Mouse (Mus musculus): ENCODE results near the gene Cnnm1. TPM values are rescaled to one million over a fixed set of nuclear protein-coding genes. Genes with fewer than 3 reads are reported as not detected.
A peak's percentile ranks its signal among the peaks of the same experiment; 100 is the strongest.

The Cnnm1 gene
- polyA plus RNA-seq, 1 experiment: 5.8 TPM

- TF ChIP-seq CTCF (IDR thresholded peaks at IDR 0.05; ENCODE audit: borderline replicate concordance, extremely low read depth, insufficient read depth, insufficient read length) (no peak), POLR2A (IDR thresholded peaks at IDR 0.05; ENCODE audit: borderline replicate concordance, extremely low read depth, insufficient read depth, insufficient read length, poor library complexity, severe bottlenecking) (no peak)
- no peak for DNase-seq (ENCODE audit: low read depth)
Measured at GRCm38 (mm10) chr19:43442906-43443305, 2.7 kb downstream of the Cnnm1 start.

- TF ChIP-seq POLR2A (IDR thresholded peaks at IDR 0.05; ENCODE audit: borderline replicate concordance, extremely low read depth, insufficient read depth, insufficient read length, poor library complexity, severe bottlenecking): no peak
- no peak for TF ChIP-seq CTCF (IDR thresholded peaks at IDR 0.05; ENCODE audit: borderline replicate concordance, extremely low read depth, insufficient read depth, insufficient read length)
- peak; percentile 31 for DNase-seq (ENCODE audit: low read depth)
Measured at GRCm38 (mm10) chr19:43444636-43445205, 4.5 kb downstream of the Cnnm1 start.

GRCm38 (mm10) chr19:43451563-43451962 is 11.3 kb downstream of the Cnnm1 start:
- TF ChIP-seq CTCF (IDR thresholded peaks at IDR 0.05; ENCODE audit: borderline replicate concordance, extremely low read depth, insufficient read depth, insufficient read length) (no peak), POLR2A (IDR thresholded peaks at IDR 0.05; ENCODE audit: borderline replicate concordance, extremely low read depth, insufficient read depth, insufficient read length, poor library complexity, severe bottlenecking) (no peak)
- no peak for DNase-seq (ENCODE audit: low read depth)

GRCm38 (mm10) chr19:43452176-43452575 is 11.9 kb downstream of the Cnnm1 start:
- no peak for TF ChIP-seq POLR2A (IDR thresholded peaks at IDR 0.05; ENCODE audit: borderline replicate concordance, extremely low read depth, insufficient read depth, insufficient read length, poor library complexity, severe bottlenecking)
- no peak for TF ChIP-seq CTCF (IDR thresholded peaks at IDR 0.05; ENCODE audit: borderline replicate concordance, extremely low read depth, insufficient read depth, insufficient read length)
- peak; percentile 69 for DNase-seq (ENCODE audit: low read depth)

- TF ChIP-seq CTCF (IDR thresholded peaks at IDR 0.05; ENCODE audit: borderline replicate concordance, extremely low read depth, insufficient read depth, insufficient read length): no peak
- no peak for TF ChIP-seq POLR2A (IDR thresholded peaks at IDR 0.05; ENCODE audit: borderline replicate concordance, extremely low read depth, insufficient read depth, insufficient read length, poor library complexity, severe bottlenecking)
- no peak for DNase-seq (ENCODE audit: low read depth)
Measured at GRCm38 (mm10) chr19:43453025-43453424, 12.8 kb downstream of the Cnnm1 start.

- no peak for DNase-seq (ENCODE audit: low read depth)
- TF ChIP-seq POLR2A (IDR thresholded peaks at IDR 0.05; ENCODE audit: borderline replicate concordance, extremely low read depth, insufficient read depth, insufficient read length, poor library complexity, severe bottlenecking) (no peak), CTCF (IDR thresholded peaks at IDR 0.05; ENCODE audit: borderline replicate concordance, extremely low read depth, insufficient read depth, insufficient read length) (no peak)
Measured at GRCm38 (mm10) chr19:43459948-43460347, 19.7 kb downstream of the Cnnm1 start.

GRCm38 (mm10) chr19:43460481-43460880 is 20.2 kb downstream of the Cnnm1 start:
- no peak for DNase-seq (ENCODE audit: low read depth)
- TF ChIP-seq CTCF (IDR thresholded peaks at IDR 0.05; ENCODE audit: borderline replicate concordance, extremely low read depth, insufficient read depth, insufficient read length): no peak
- TF ChIP-seq POLR2A (IDR thresholded peaks at IDR 0.05; ENCODE audit: borderline replicate concordance, extremely low read depth, insufficient read depth, insufficient read length, poor library complexity, severe bottlenecking): no peak

- TF ChIP-seq POLR2A (IDR thresholded peaks at IDR 0.05; ENCODE audit: borderline replicate concordance, extremely low read depth, insufficient read depth, insufficient read length, poor library complexity, severe bottlenecking): no peak
- no peak for TF ChIP-seq CTCF (IDR thresholded peaks at IDR 0.05; ENCODE audit: borderline replicate concordance, extremely low read depth, insufficient read depth, insufficient read length)
- no peak for DNase-seq (ENCODE audit: low read depth)
Measured at GRCm38 (mm10) chr19:43462141-43462540, 21.9 kb downstream of the Cnnm1 start.

- no peak for DNase-seq (ENCODE audit: low read depth)
- TF ChIP-seq POLR2A (IDR thresholded peaks at IDR 0.05; ENCODE audit: borderline replicate concordance, extremely low read depth, insufficient read depth, insufficient read length, poor library complexity, severe bottlenecking) (no peak), CTCF (IDR thresholded peaks at IDR 0.05; ENCODE audit: borderline replicate concordance, extremely low read depth, insufficient read depth, insufficient read length) (no peak)
Measured at GRCm38 (mm10) chr19:43463546-43464293, 23.5 kb downstream of the Cnnm1 start.

GRCm38 (mm10) chr19:43464294-43464687 is 24.1 kb downstream of the Cnnm1 start:
- TF ChIP-seq POLR2A (IDR thresholded peaks at IDR 0.05; ENCODE audit: borderline replicate concordance, extremely low read depth, insufficient read depth, insufficient read length, poor library complexity, severe bottlenecking): no peak
- DNase-seq (ENCODE audit: low read depth): no peak

GRCm38 (mm10) chr19:43465076-43465475 is 24.8 kb downstream of the Cnnm1 start:
- TF ChIP-seq CTCF (IDR thresholded peaks at IDR 0.05; ENCODE audit: borderline replicate concordance, extremely low read depth, insufficient read depth, insufficient read length) (no peak), POLR2A (IDR thresholded peaks at IDR 0.05; ENCODE audit: borderline replicate concordance, extremely low read depth, insufficient read depth, insufficient read length, poor library complexity, severe bottlenecking) (no peak)
- DNase-seq (ENCODE audit: low read depth): no peak

Measured in brain, embryonic 14.5 days (tissue).